Mouse (Mus musculus): Measurements from ENCODE around the gene Wnt5b. TPM values are rescaled to one million over a fixed set of nuclear protein-coding genes. Genes with fewer than 3 reads are reported as not detected.

The Wnt5b gene
- polyA plus RNA-seq, 1 experiment from 2014 or later = 15.8 TPM

- Histone ChIP-seq H3K4me1 (no peaks in the 10 kb centered on the region), H3K9me3 (no peaks in the 10 kb centered on the region), H3K27me3 (no peaks in the 10 kb centered on the region), H3K27ac (no peak overlapping the region), H3K9ac (no peak overlapping the region), H3K4me3 (no peak overlapping the region), H3K36me3 (no peaks in the 10 kb centered on the region), H3K4me2 (replicated peaks) (no peak overlapping the region)
- ATAC-seq (ENCODE audit: low FRiP score, low read depth) = no peak
- WGBS = 78% methylated on average over 2 of the region's 2 CpGs
These were observed 76.4 kb downstream of the Wnt5b start for GRCm38 (mm10) chr6:119467785-119468059.

DNA sequence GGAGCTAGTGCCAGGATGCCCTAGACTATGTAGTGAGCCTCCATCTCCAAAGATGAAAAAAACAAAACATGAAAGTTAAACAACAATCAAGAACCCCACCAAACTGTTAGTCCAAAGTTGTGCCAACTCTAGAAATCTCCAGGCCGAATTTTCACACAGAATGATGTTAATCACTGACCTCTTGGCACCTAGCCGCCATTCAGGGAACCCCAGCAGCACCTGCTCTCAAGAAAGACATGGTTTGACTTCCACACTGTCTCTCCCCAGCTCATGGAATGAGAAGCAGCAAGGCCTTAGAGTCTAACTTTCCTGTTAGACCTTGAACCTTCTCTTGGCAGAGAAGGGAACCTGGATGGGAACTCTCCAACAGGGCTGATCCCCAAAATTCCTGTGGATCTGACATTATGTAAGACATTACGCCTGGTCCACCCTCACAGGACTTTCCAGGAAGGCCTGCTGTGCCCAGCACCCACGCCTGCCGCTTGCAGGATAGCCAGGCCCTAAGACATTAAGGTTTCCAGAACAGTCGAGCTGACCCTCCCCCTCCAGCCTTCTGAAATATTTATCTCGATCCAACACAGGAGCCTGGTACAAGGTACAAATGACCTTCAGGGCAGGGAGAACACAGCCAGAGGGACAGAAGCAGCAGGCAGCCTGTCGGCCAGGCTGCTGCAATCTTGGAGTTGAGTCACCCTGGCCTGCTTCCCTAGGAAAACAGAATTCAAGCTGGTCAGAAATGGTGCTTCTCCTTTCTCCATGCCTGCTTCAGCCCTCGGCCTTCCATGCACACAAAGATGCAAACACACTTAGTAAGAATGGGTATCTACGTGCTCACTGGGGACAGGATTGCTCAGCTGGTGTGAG is 77.0 kb downstream of the Wnt5b start:
- Histone ChIP-seq H3K27ac (no peak overlapping the region), H3K4me3 (no peak overlapping the region), H3K9me3 (no peaks in the 10 kb centered on the region), H3K4me1 (no peaks in the 10 kb centered on the region), H3K9ac (no peak overlapping the region), H3K27me3 (no peaks in the 10 kb centered on the region), H3K4me2 (replicated peaks) (no peak overlapping the region), H3K36me3 (no peaks in the 10 kb centered on the region)
- 59% methylated on average over 10 of the region's 10 CpGs for WGBS
- ATAC-seq (ENCODE audit: low FRiP score, low read depth) = no peak

- H3K27me3 ChIP-seq = no peaks in the 10 kb centered on the region
- H3K36me3 ChIP-seq = no peaks in the 10 kb centered on the region
- H3K4me1 ChIP-seq = no peaks in the 10 kb centered on the region
- H3K9ac ChIP-seq = no peak overlapping the region
- no peak overlapping the region for H3K27ac ChIP-seq
- no peaks in the 10 kb centered on the region for H3K9me3 ChIP-seq
- ATAC-seq (ENCODE audit: low FRiP score, low read depth) = no peak
- no peak overlapping the region for H3K4me2 ChIP-seq (replicated peaks)
- no peak overlapping the region for H3K4me3 ChIP-seq
- 93% methylated on average over 1 of the region's 1 CpGs for WGBS
These were observed 78.0 kb downstream of the Wnt5b start for GRCm38 (mm10) chr6:119466161-119466560.

DNA sequence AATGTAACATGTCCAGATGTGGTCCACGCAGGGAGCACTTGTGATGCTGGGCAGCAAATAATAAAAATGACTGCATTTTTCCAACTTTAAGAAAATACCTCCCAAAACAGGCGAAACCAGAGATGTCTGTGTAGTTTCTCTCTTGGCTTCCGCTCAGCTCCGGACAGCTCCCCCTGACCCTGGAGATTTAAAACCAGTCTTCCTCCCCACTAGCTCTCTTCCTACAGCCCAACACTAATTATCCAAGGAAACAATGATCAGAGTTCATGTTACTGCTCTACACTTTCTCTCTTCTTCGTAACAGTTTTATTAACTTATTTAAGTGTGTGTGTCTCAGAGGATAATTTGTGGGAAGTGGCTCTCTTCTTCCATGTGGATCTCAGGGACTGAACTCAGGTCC is 83.8 kb downstream of the Wnt5b start:
- Histone ChIP-seq H3K4me1 (no peaks in the 10 kb centered on the region), H3K9me3 (no peaks in the 10 kb centered on the region), H3K4me2 (replicated peaks) (no peak overlapping the region), H3K9ac (no peak overlapping the region), H3K27ac (no peak overlapping the region), H3K4me3 (no peak overlapping the region), H3K36me3 (no peaks in the 10 kb centered on the region), H3K27me3 (no peaks in the 10 kb centered on the region)
- 70% methylated on average over 5 of the region's 5 CpGs for WGBS
- ATAC-seq (ENCODE audit: low FRiP score, low read depth) = no peak

- Histone ChIP-seq H3K4me1 (no peaks in the 10 kb centered on the region), H3K4me2 (replicated peaks) (no peak overlapping the region), H3K27ac (no peak overlapping the region), H3K27me3 (no peaks in the 10 kb centered on the region), H3K9ac (no peak overlapping the region), H3K9me3 (no peaks in the 10 kb centered on the region), H3K4me3 (no peak overlapping the region), H3K36me3 (no peaks in the 10 kb centered on the region)
- no peak for ATAC-seq (ENCODE audit: low FRiP score, low read depth)
- 77% methylated on average over 4 of the region's 4 CpGs for WGBS
These were observed 85.1 kb downstream of the Wnt5b start for GRCm38 (mm10) chr6:119459041-119459440.

- Histone ChIP-seq H3K36me3 (no peaks in the 10 kb centered on the region), H3K9ac (no peak overlapping the region), H3K9me3 (no peaks in the 10 kb centered on the region), H3K27me3 (no peaks in the 10 kb centered on the region), H3K27ac (no peak overlapping the region), H3K4me2 (replicated peaks) (no peak overlapping the region), H3K4me3 (no peak overlapping the region), H3K4me1 (peaks cover under 1% of the 10 kb centered on the region; the same call in 1 of the 2 replicates)
- 64% methylated on average over 8 of the region's 8 CpGs for WGBS
- ATAC-seq (ENCODE audit: low FRiP score, low read depth) = no peak
These were observed 86.0 kb downstream of the Wnt5b start for GRCm38 (mm10) chr6:119458166-119458565.

DNA sequence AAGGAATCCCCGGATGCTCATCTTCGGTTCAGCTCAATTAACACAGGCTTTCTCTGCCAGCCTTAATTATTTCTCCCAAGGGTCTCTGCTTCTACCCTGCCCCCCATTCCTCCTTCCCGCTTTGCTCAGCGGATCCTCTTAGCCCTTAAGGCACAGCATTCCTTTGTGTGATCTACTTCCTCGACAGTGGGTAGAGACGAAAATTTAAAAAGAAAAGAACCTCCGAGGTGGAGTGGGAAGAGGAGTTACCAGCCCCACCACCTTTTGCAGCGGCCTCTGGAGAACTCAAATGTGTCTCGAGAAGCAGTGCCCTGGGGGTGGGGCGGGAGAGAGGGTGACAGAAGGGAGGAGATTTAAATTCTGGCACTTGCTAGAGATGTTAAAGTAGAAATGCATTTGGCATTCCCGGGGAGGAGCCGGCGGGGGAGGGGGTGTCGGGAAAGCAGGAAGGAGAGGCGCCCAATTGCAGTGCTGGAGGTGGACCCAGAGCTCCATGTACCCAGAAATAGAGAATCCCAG is 92.1 kb downstream of the Wnt5b start:
- peaks cover 37% of the 10 kb centered on the region for H3K4me1 ChIP-seq
- H3K27me3 ChIP-seq = peaks cover 19% of the 10 kb centered on the region
- ATAC-seq (ENCODE audit: low FRiP score, low read depth) = peak; percentile 57; the same call in 1 of the 2 replicates
- no peaks in the 10 kb centered on the region for H3K36me3 ChIP-seq
- no peaks in the 10 kb centered on the region for H3K9me3 ChIP-seq
- peak overlapping the region; percentile 58 for H3K9ac ChIP-seq
- H3K27ac ChIP-seq = no peak overlapping the region; the same call in 1 of the 2 replicates
- H3K4me2 ChIP-seq (replicated peaks) = peak overlapping the region; percentile 72
- H3K4me3 ChIP-seq = peak overlapping the region; percentile 42
- WGBS = under 1% methylated on average over 15 of the region's 15 CpGs

- Histone ChIP-seq H3K27ac (no peak overlapping the region), H3K36me3 (no peaks in the 10 kb centered on the region), H3K9me3 (no peaks in the 10 kb centered on the region), H3K4me1 (peaks cover 37% of the 10 kb centered on the region), H3K4me3 (peak overlapping the region; percentile 42), H3K9ac (peak overlapping the region; percentile 58; the same call in 1 of the 2 replicates), H3K4me2 (replicated peaks) (peak overlapping the region; percentile 72), H3K27me3 (peaks cover 19% of the 10 kb centered on the region)
- 33% methylated on average over 14 of the region's 14 CpGs for WGBS
- no peak for ATAC-seq (ENCODE audit: low FRiP score, low read depth)
These were observed 92.9 kb downstream of the Wnt5b start for GRCm38 (mm10) chr6:119450965-119451943.

DNA sequence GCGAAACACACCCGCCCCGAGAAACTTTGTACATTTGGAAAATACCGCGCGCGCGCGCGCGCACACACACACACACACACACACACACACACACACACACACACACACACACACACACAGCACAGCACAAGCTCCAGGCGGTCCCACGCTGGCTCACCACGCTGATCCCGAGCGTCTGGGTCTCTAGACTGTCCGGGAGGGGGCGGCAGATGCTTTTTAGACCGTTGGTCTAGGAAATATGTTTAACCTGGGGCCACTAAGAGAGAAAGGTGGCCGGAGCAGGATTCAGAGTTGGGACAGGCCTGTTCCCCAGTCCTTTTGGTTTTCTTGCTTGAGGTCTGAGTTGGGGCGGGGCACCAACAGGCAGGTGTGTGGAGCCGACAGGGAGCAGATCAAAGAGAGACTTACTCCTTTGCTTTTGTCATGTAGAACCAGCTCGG is 95.1 kb downstream of the Wnt5b start:
- H3K4me1 ChIP-seq = peaks cover 37% of the 10 kb centered on the region
- 4% methylated on average over 14 of the region's 23 CpGs for WGBS
- H3K27ac ChIP-seq = no peak overlapping the region
- peaks cover 19% of the 10 kb centered on the region for H3K27me3 ChIP-seq
- no peaks in the 10 kb centered on the region for H3K9me3 ChIP-seq
- H3K9ac ChIP-seq = peak overlapping the region; percentile 55
- ATAC-seq (ENCODE audit: low FRiP score, low read depth) = peak; percentile 53
- H3K4me2 ChIP-seq (replicated peaks) = peak overlapping the region; percentile 67
- peak overlapping the region; percentile 40 for H3K4me3 ChIP-seq
- H3K36me3 ChIP-seq = no peaks in the 10 kb centered on the region

DNA sequence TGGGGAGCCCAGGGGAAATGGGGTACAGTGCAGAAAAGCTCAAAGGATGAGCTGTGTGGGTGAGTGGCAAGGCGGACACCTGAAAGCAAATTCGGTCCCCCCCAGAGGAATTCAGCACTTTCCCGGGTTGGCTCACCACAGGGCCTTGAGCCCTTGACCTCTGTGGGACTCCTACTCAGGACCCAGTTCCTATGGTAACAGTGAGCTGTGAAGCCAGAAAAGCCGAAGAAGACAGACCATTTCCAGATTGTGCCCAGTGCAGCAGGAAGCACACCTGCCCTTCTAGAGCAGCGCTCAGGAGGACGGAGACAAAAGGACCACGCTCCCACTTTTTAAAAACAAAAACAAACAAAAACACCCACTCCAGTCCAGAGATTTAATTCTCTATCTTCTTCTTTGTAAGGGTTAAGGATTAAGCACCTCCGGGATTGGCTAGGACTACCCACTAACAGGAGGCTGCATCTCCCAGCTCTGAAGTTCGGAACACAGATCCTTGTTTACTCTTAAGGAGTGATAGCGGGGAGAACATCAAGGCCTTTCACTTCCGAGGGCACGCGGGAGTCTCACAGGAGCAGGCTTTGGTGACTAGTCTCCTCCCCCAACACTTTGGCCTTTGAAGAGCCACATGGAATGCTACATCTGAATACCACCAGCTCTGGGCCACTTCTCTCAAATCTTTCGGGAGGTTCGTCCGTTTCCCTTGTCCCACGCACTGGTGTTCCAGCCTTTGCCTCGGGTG is 95.7 kb downstream of the Wnt5b start:
- Histone ChIP-seq H3K4me2 (replicated peaks) (peak overlapping the region; percentile 67), H3K4me3 (peak overlapping the region; percentile 40), H3K36me3 (no peaks in the 10 kb centered on the region), H3K9ac (peak overlapping the region; percentile 55), H3K27ac (no peak overlapping the region), H3K27me3 (peaks cover 19% of the 10 kb centered on the region), H3K9me3 (no peaks in the 10 kb centered on the region), H3K4me1 (peaks cover 39% of the 10 kb centered on the region)
- ATAC-seq (ENCODE audit: low FRiP score, low read depth) = peak; percentile 9; the same call in 1 of the 2 replicates
- WGBS = 11% methylated on average over 18 of the region's 18 CpGs

DNA sequence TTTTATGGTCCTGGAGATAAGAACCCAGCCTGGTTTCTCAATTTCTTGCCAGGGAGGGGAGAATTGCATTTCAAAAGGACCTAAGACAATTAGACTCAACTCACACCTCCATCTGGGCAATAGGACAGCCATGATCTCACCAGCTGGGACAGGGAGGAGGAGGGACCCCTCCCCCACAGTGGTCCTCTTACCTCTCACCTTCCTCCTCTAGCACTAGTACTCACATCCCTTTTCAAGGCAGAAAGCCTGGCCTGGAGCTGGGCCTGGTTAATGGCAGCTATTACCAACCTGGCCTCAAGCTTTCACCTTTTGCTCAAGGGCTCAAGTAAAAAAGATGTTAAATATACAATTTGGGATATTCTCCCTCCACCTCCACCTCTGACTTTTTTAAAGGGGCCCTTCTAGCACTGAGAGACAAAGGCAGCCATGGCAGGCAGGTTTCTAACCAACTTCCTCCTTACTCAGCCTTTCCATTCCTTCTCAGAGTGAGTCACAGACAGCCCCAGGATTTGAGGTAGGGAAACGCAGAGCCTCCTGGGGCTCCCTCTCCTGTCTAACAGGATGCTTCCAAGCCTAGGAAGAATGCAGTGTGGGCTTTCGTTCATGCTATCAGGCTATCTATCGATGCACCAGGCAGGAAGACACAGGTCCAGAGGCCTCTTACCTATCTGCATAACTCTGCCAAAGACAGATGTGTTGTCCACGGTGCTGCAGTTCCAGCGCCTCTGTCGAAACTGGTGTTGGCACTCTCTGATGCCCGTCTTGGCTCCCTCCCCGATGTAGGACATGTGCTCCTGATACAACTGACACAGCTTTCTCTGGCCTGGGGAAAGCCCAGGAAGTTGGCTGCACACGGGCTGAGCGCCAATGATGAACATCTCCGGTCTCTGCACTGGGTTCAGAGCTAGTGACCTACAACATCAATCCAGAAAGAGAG is 98.2 kb downstream of the Wnt5b start:
- Histone ChIP-seq H3K9me3 (no peaks in the 10 kb centered on the region), H3K4me2 (replicated peaks) (no peak overlapping the region), H3K27ac (no peak overlapping the region), H3K27me3 (peaks cover 18% of the 10 kb centered on the region), H3K4me3 (no peak overlapping the region), H3K36me3 (no peaks in the 10 kb centered on the region), H3K9ac (no peak overlapping the region), H3K4me1 (peaks cover 26% of the 10 kb centered on the region)
- no peak for ATAC-seq (ENCODE audit: low FRiP score, low read depth)
- 59% methylated on average over 11 of the region's 11 CpGs for WGBS
